Mouse (Mus musculus) G1E (cell line): ENCODE results near the gene Fancc. TPM values are rescaled to one million over a fixed set of nuclear protein-coding genes. Genes with fewer than 3 reads are reported as not detected.
A peak's percentile ranks its signal among the peaks of the same experiment; 100 is the strongest.

ENCODE experiments used
- ATAC-seq: 2 replicates; pipeline ENCODE4 v1.8.0; 2016; ENCODE audit warnings: mild to moderate bottlenecking; ENCODE audit not compliant: insufficient number of reproducible peaks, poor library complexity, low FRiP score, severe bottlenecking; ENCODE audit errors: extremely low read depth
- DNase-seq: peaks from one replicate; pipeline ENCODE4 v3.0.0; 2012; ENCODE audit warnings: low spot score
- H3K27me3 ChIP-seq: 2 replicates; pipeline ENCODE4 v1.6.1; 2012; ENCODE audit warnings: mild to moderate bottlenecking, low read length, inconsistent platforms; ENCODE audit not compliant: insufficient read depth
- H3K36me3 ChIP-seq: replicated peaks from 2 replicates; pipeline ENCODE3; 2012; ENCODE audit warnings: mild to moderate bottlenecking, inconsistent platforms
- H3K4me1 ChIP-seq: 2 replicates; pipeline ENCODE4 v1.6.1; 2012; ENCODE audit warnings: low read depth, low read length, inconsistent platforms, mixed read lengths; ENCODE audit not compliant: insufficient read depth
- H3K4me3 ChIP-seq: 2 replicates; pipeline ENCODE4 v1.5.1; 2012; ENCODE audit warnings: low read depth, mild to moderate bottlenecking, inconsistent platforms, low read length, moderate library complexity, mixed read lengths
- H3K9me3 ChIP-seq: replicated peaks from 2 replicates; pipeline ENCODE4 v1.6.1; 2012; ENCODE audit warnings: inconsistent platforms
- CTCF ChIP-seq: IDR thresholded peaks from 2 replicates; pipeline ENCODE4 v1.5.1; 2012; ENCODE audit warnings: low read depth, low read length, inconsistent platforms, mixed read lengths
- GATA1 ChIP-seq: IDR thresholded peaks from 2 replicates; pipeline ENCODE4 v1.6.1; 2012; ENCODE audit warnings: borderline replicate concordance, low read length, inconsistent platforms, mixed read lengths
- GATA2 ChIP-seq: IDR thresholded peaks from 2 replicates; pipeline ENCODE4 v1.6.1; 2012; ENCODE audit warnings: low read depth, low read length, inconsistent platforms, borderline replicate concordance
- POLR2AphosphoS5 ChIP-seq: IDR thresholded peaks from 2 replicates; pipeline ENCODE4 v1.6.1; 2012; ENCODE audit warnings: low read depth, low read length, inconsistent platforms; ENCODE audit not compliant: insufficient replicate concordance
- TAL1 ChIP-seq: conservative IDR thresholded peaks from 2 replicates; pipeline ENCODE4 v1.6.1; 2012; ENCODE audit warnings: low read depth, low read length, inconsistent platforms, mixed read lengths
- polyA plus RNA-seq: library from polyadenylated mRNA; stranded (reverse); fragments of >175 nt; gene quantifications from 2 replicates; pipeline ENCODE4 v1.2.3, GENCODE M21; 2012
- total RNA-seq, 2 experiments: library from RNA; stranded (forward) in 1 of 2; stranded (reverse) in 1 of 2; fragments of 200-1000 nt in 1 of 2; fragments of >200 nt in 1 of 2; fragmentation: Nextera tagmentation in 1 of 2; gene quantifications; 2 replicates each; pipeline ENCODE4 v1.2.3; 2014 to 2017

Gene Fancc
- total and polyA plus RNA-seq, 3 experiments, result 2.7 to 13.7 (median 6.8) TPM

DNA sequence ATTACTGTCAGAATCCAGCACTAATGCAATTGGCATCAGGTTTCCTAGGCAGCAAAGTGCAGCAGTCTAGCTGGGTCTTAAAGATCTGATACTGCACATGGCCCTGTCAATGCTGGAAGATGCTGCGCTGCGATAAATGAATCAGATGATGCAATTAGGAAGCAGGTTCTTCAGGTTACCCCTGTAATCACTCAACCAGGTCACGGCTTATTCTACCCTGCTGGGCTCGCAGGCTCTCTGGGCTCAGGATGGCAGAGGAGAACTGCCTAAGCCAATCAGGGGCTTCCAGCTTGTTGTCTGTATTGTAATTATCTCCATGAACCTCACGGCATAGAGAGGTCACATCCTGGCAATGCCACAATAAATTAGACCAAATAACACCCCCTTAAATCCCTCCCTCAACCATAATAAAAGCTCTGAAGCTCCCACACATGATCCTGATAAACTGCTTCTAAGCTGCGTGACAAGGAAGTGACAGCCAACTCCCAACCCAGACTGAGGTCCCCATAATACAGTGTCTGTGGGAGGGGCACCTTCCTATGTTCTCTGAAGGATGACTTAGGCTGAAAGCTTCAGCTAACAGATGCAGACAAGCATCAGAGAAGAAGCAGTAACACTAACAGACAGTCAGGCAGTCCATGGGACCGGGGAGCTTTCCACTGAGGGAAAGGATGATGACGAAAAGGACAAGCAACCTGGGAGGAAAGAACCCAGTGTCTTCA lies 159.7 kb downstream of the Fancc start:
- TF ChIP-seq TAL1 (no peak), POLR2AphosphoS5 (no peak), GATA2 (no peak), GATA1 (no peak), CTCF (no peak)
- Histone ChIP-seq H3K9me3 (no peaks in the 10 kb centered on the region), H3K4me3 (no peak overlapping the region), H3K27me3 (no peaks in the 10 kb centered on the region), H3K4me1 (0 out of 2 replicates have a peak, but pooled peaks cover 2% of the 10 kb centered on the region), H3K36me3 (peaks cover 26% of the 10 kb centered on the region)
- DNase-seq (no peak), ATAC-seq (no peak)

GRCm38 (mm10) chr13:63336335-63336734 lies 160.7 kb downstream of the Fancc start:
- H3K27me3 ChIP-seq, result no peaks in the 10 kb centered on the region
- TF ChIP-seq GATA1, result no peak
- TF ChIP-seq CTCF, result no peak
- TF ChIP-seq TAL1, result no peak
- TF ChIP-seq GATA2, result no peak
- no peak for TF ChIP-seq POLR2AphosphoS5
- H3K9me3 ChIP-seq, result no peaks in the 10 kb centered on the region
- ATAC-seq (no peak), DNase-seq (no peak)
- peaks cover 25% of the 10 kb centered on the region for H3K36me3 ChIP-seq
- no peak overlapping the region for H3K4me3 ChIP-seq
- H3K4me1 ChIP-seq, result 0 out of 2 replicates have a peak, but pooled peaks cover 2% of the 10 kb centered on the region

DNA sequence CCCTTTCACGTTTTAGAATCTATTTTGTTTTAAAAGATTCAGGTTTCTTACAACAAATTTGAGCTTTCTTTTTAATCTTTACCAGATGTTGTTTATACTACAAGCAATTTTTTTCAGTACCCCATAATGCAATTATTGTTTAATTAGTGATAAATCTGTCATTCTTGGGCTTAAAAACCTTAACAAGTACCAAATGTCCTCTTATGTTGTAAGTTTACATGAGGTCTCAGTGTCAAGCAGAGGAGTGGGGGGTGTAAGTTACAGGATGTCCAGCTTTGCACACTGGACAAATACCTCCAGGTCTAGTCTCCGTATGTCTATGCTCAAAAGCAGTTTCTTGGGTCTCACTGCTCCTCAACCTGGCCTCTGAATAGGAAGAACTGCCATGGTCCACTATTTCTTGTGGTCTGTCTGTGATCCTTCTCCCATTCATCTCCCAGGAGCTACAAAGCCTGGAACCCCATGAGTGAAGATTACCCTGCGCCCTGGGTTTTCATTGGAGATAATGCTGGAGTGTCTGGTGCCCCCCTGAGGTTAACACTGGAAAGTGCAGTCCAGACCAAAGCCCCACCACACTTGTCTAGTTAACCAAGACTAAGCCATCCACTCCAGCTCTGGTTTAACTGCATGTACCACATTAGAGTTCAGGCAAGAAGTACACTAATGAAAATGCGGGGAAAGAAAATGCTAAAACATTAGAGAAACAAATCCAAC lies 161.5 kb downstream of the Fancc start:
- TF ChIP-seq GATA1 (no peak), TAL1 (no peak), GATA2 (no peak), CTCF (peak; percentile 59; the same call in 1 of the 2 replicates), POLR2AphosphoS5 (no peak)
- ATAC-seq, result peak; percentile 45; the same call in 1 of the 2 replicates
- peak; percentile 14 for DNase-seq
- Histone ChIP-seq H3K4me1 (no peaks in the 10 kb centered on the region), H3K9me3 (no peaks in the 10 kb centered on the region), H3K36me3 (peaks cover 23% of the 10 kb centered on the region), H3K4me3 (no peak overlapping the region), H3K27me3 (no peaks in the 10 kb centered on the region)

- Histone ChIP-seq H3K36me3 (peaks cover 40% of the 10 kb centered on the region), H3K4me3 (no peak overlapping the region), H3K9me3 (no peaks in the 10 kb centered on the region), H3K27me3 (no peaks in the 10 kb centered on the region), H3K4me1 (no peaks in the 10 kb centered on the region)
- ATAC-seq (peak; percentile 58; the same call in 1 of the 2 replicates), DNase-seq (peak; percentile 34)
- TF ChIP-seq TAL1 (no peak), CTCF (peak; percentile 91)
Observed at GRCm38 (mm10) chr13:63332576-63333300, 164.3 kb downstream of the Fancc start.

DNA sequence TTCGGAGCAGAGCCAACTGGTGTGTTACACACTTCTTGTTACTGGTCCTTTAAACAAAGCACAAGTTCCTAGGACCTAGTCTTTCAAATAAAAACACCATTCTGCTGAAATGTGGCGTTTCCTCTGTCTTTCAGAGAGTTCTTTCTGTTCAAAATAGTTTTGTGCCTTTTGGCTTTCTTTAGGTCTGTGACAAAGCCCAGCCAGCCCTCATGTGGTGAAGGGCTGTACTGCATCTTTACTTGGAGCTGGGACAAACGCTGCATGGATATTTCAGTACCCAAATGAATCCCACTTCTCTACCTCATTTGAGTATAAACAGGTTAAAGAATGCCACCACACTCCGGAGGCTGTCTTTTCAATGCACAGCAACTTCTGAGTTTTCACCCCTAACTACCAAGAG lies 165.7 kb downstream of the Fancc start:
- ATAC-seq, result no peak
- Histone ChIP-seq H3K27me3 (no peaks in the 10 kb centered on the region), H3K36me3 (peaks cover 35% of the 10 kb centered on the region), H3K4me1 (no peaks in the 10 kb centered on the region), H3K4me3 (no peak overlapping the region), H3K9me3 (no peaks in the 10 kb centered on the region)
- TF ChIP-seq CTCF (peak; percentile 46; the same call in 1 of the 2 replicates), POLR2AphosphoS5 (no peak)
- DNase-seq, result peak; percentile 11

- Histone ChIP-seq H3K36me3 (peaks cover 34% of the 10 kb centered on the region), H3K4me1 (peaks cover 2% of the 10 kb centered on the region), H3K9me3 (no peaks in the 10 kb centered on the region), H3K27me3 (no peaks in the 10 kb centered on the region), H3K4me3 (no peak overlapping the region)
- TF ChIP-seq GATA2 (no peak), CTCF (no peak), GATA1 (no peak), POLR2AphosphoS5 (no peak), TAL1 (no peak)
- DNase-seq (no peak), ATAC-seq (no peak)
Observed at GRCm38 (mm10) chr13:63330236-63330860, 166.7 kb downstream of the Fancc start.
